Comparison of ENCODE assay signal across 26 mouse cellular contexts in genomic region chr11:27102045-27102444, GRCm38 (mm10).
"Had no signal": no experiment of that assay in that cellular context is flagged by ENCODE, and none has a peak within 500 bp of the region (broad histone marks: within the 10 kb centered on the region; RNA-seq: fewer than 3 reads in every experiment).

No protein-coding gene starts in this region.

- H3K27ac ChIP-seq: gastrocnemius, adult 2 months; heart, embryonic 10.5 days; hindbrain, embryonic 10.5 days; hindbrain, embryonic 12.5 days; hindbrain, embryonic 14.5 days; intestine, embryonic 15.5 days; limb, embryonic 13.5 days; limb, embryonic 15.5 days; liver, embryonic 13.5 days had no signal

- H3K9me3 ChIP-seq: heart, embryonic 10.5 days; heart, embryonic 12.5 days; hindbrain, embryonic 10.5 days; hindbrain, embryonic 12.5 days; intestine, embryonic 15.5 days; limb, embryonic 13.5 days; limb, embryonic 15.5 days; liver, embryonic 13.5 days had no signal

- H3K4me1 ChIP-seq: heart, embryonic 10.5 days; heart, embryonic 12.5 days; hindbrain, embryonic 10.5 days; hindbrain, embryonic 12.5 days; intestine, embryonic 15.5 days; limb, embryonic 13.5 days; limb, embryonic 15.5 days; liver, embryonic 13.5 days had no signal

- H3K4me2 ChIP-seq: heart, embryonic 12.5 days; hindbrain, embryonic 12.5 days; hindbrain, embryonic 14.5 days; intestine, embryonic 15.5 days; limb, embryonic 13.5 days; limb, embryonic 15.5 days; liver, embryonic 13.5 days had no signal

- H3K9ac ChIP-seq: heart, embryonic 12.5 days; hindbrain, embryonic 12.5 days; hindbrain, embryonic 14.5 days; intestine, embryonic 15.5 days; limb, embryonic 13.5 days; limb, embryonic 15.5 days; liver, embryonic 13.5 days had no signal

- DNase-seq: gastrocnemius, adult 2 months; gastrocnemius, postnatal 10 days; gastrocnemius, postnatal 25 days; heart, adult 18-20 months; heart, postnatal 10 days; heart, postnatal 4 days; kidney, adult 18-20 months; kidney, adult 8-10 months; kidney, postnatal 10 days; kidney, postnatal 25 days; kidney, postnatal 4 days; layer of hippocampus, adult 9-11 months; layer of hippocampus, postnatal 36 days; left cerebral cortex, postnatal 4 days; liver, embryonic 13.5 days had no signal

- H3K4me3 ChIP-seq: gastrocnemius, adult 2 months; heart, embryonic 10.5 days; heart, embryonic 12.5 days; hindbrain, embryonic 10.5 days; hindbrain, embryonic 12.5 days; intestine, embryonic 15.5 days; limb, embryonic 13.5 days; limb, embryonic 15.5 days; liver, embryonic 13.5 days had no signal

- H3K27me3 ChIP-seq: heart, embryonic 12.5 days; hindbrain, embryonic 12.5 days; intestine, embryonic 15.5 days; limb, embryonic 13.5 days; limb, embryonic 15.5 days; liver, embryonic 13.5 days had no signal

- H3K36me3 ChIP-seq: heart, embryonic 10.5 days; heart, embryonic 12.5 days; hindbrain, embryonic 10.5 days; hindbrain, embryonic 12.5 days; intestine, embryonic 15.5 days; limb, embryonic 13.5 days; limb, embryonic 15.5 days; liver, embryonic 13.5 days had no signal

- ATAC-seq: hindbrain, embryonic 16.5 days; inflammation-experienced regulatory T-cells, adult 6 months; intestine, embryonic 15.5 days; intestine, postnatal 0 days had no signal
